Mouse (Mus musculus) brain, adult 2 months (tissue): Measurements from ENCODE around the gene Gm49027.

Experiments used
- DNase-seq: peaks from one replicate; pipeline ENCODE4 v3.0.0; 2011; ENCODE audit warnings: low read depth, low spot score

The Gm49027 gene

DNA sequence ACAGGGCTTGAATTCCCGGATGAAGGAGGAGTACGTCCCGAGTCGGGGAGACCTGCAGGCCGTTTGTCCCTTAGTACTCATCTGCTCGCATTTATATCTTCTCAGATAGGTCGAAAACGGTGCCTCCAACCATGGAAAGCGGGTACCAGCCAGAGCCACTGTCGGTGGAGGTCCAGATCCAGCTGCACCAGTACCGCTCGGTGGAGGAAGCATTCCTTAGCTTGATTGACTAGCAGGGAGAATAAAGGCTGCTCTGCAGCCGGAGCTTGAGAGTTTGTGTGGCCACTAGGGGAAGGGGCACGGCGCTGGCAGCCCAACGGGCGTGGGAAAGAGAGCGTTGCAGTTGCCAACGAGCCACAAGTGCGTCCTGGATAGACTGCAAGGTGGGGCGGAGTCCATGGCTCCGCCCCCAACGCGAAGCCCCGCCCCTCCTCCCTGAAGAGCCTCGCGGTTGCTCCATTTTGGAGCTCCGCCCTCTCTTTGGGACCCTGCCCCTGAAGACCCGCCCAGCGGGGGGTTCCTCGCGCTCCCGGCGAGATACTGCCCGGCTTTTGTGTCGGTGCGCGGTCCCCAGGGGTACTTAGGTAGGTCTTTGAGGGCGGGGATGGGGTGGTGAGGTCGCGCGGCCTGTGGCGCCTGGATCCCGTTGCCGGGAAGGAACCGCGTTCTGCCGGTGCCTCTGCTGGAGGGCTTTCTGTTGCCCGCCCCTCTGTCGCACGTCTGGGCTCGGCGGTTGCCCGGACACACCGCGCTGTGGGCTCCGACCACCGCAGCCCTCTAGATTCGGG is 17.2 kb downstream of the Gm49027 start:
- DNase-seq: peak; percentile 87

GRCm38 (mm10) chr5:123501973-123502372 is 23.3 kb downstream of the Gm49027 start:
- no peak for DNase-seq

DNA sequence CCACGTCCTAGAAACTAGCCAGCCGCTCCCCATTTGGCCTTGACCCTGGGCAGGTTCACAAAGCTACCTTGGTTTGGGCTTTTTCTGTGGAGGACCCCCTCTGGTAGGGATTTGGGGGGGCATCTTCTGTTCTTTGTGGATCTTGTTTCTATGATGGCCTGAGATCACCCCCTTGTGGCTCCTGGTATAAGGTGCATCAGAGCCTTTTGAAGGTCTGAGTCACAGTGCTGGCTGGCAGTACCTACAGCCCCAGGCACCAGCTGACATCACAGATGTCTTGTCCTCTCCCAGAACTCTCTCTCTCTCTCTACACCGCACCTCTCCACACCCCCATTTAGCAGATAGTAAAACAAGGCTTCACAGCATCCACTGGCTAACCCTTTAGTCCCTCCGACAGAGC is 25.6 kb downstream of the Gm49027 start:
- DNase-seq: peak; percentile 92

GRCm38 (mm10) chr5:123489935-123490334 is 35.4 kb downstream of the Gm49027 start:
- no peak for DNase-seq

GRCm38 (mm10) chr5:123489112-123489785 is 36.0 kb downstream of the Gm49027 start, which contains the start of the genes Lrrc43 and Il31:
Gene Lrrc43, plus strand, starts transcription at chr5:123489305.
Gene Il31, minus strand, starts transcription at chr5:123489489.
- DNase-seq: peak; percentile 36

DNA sequence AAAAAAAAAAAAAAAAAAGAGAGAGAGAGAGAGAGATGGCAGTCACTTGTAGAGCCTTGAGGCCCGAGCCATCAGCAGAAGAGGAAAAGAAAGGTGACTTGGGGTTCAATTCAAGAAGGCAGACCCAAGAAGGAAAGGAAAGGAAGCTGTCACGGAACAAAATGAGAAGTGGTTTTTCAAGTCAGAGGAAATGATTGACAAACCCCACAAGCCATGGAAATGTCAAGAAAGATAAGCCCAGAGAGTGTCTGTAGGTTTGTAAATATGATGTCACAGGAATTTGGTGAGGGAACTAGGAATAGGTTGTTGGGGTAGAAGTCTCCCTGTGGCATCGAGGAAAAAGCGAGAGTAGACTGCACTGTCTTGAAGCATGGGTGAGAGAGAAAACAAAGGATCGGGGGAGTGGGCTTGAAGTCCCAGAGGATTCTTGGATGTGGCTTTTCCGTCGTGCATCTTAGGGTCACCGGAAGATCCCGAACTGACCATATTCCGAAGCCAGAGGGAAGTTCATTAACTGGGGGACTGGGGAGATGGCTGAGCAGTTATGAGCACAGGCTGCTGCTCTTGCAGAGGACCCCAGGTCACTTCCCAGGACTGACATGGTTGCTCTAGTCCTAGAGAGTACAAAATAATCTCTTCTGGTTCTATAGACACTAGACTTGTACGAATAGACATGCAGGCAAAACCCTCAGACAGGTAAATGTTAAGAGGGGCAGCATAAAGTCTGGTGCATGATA is 37.5 kb downstream of the Gm49027 start:
- no peak for DNase-seq

GRCm38 (mm10) chr5:123473817-123474216 is 51.5 kb downstream of the Gm49027 start:
- peak; percentile 39 for DNase-seq

DNA sequence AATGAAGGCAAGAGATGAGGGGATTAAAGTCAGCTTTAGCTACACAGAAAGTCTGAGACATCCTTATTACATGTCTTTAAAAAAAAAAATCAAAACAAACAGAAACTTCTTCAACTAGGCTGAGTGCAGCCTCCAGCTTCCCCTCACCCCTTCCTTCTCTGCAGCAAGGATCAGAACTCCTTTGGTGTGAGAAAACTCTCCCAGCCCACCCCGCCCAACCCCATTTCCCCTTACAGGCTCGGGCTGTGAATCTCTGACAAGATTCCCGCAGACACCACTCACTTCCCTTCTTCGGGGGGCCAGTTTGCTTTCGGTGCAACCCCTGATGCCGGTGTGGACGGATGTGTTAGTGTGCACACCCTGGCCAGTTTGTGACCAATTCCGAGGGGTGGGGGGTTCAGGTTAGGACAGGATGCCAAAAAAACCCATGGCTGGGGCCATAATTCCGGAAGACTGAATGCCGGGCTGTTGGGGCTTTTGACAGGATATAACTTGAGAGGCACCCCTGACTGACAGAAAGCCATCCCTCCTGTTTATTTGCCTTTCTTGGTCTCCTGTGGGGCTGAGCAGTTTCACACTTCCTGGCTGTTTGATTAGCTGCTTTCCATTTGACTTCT is 54.4 kb downstream of the Gm49027 start:
- DNase-seq: no peak

DNA sequence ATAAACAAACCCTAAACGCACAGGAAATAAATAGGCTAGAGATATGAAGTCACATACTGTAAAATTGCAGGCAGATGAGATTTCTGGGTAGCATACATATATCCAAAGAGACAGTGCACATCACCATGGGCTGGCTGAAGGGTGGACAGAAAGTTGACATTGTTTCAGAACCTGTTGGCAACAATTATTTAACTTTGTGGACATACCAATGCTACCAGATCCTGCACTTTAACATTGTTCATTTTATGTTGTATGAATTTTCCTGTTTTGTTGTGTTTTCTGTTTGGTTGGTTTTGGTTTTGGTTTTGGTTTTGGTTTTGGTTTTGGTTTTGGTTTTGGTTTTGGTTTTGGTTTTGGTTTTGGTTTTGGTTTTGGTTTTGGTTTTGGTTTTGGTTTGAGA is 60.6 kb downstream of the Gm49027 start:
- no peak for DNase-seq
